Mouse (Mus musculus) liver, embryonic 12.5 days (tissue): ENCODE measurements around the gene Tomm40l. TPM values are rescaled to one million over a fixed set of nuclear protein-coding genes. Genes with fewer than 3 reads are reported as not detected.
A peak's percentile ranks its signal among the peaks of the same experiment; 100 is the strongest.

Experiments used
- ATAC-seq: fragments of 200-750 bp; cut with Nextera tagmentation; 2 replicates; pipeline ENCODE4 v1.8.0; 2017; ENCODE audit warnings: moderate number of reproducible peaks, mild to moderate bottlenecking, moderate library complexity
- H3K27ac ChIP-seq: fragments of 300-500 bp; sonication (generic); 2 replicates; pipeline ENCODE4 v1.5.1; 2016; ENCODE audit warnings: mild to moderate bottlenecking
- H3K27me3 ChIP-seq: fragments of 300-500 bp; sonication (generic); replicated peaks from 2 replicates; pipeline ENCODE4 v1.6.1; 2016; ENCODE audit warnings: mild to moderate bottlenecking, moderate library complexity
- H3K36me3 ChIP-seq: fragments of 300-500 bp; sonication (generic); 2 replicates; pipeline ENCODE4 v1.6.1; 2016; ENCODE audit warnings: mild to moderate bottlenecking, moderate library complexity
- H3K4me1 ChIP-seq: fragments of 300-500 bp; sonication (generic); 2 replicates; pipeline ENCODE4 v1.6.1; 2016
- H3K4me2 ChIP-seq: fragments of 300-500 bp; sonication (generic); 2 replicates; pipeline ENCODE4 v1.6.1; 2016; ENCODE audit warnings: mild to moderate bottlenecking, moderate library complexity
- H3K4me3 ChIP-seq: fragments of 300-500 bp; sonication (generic); 2 replicates; pipeline ENCODE4 v1.5.1; 2016; ENCODE audit warnings: mild to moderate bottlenecking, moderate library complexity
- H3K9ac ChIP-seq: fragments of 300-500 bp; sonication (generic); 2 replicates; pipeline ENCODE4 v1.6.1; 2016; ENCODE audit warnings: mild to moderate bottlenecking, moderate library complexity
- H3K9me3 ChIP-seq: fragments of 300-500 bp; sonication (generic); replicated peaks from 2 replicates; pipeline ENCODE4 v1.6.1; 2016; ENCODE audit warnings: mild to moderate bottlenecking, moderate library complexity
- WGBS: fragments of 180-500 bp; shearing (Covaris S2); methylation state at CpG from one replicate; pipeline ENCODE4 v1.1.7; 2016; ENCODE audit not compliant: insufficient replicate concordance; 5-methylcytosine and 5-hydroxymethylcytosine counted together
- polyA plus RNA-seq: library from polyadenylated mRNA; unstranded; fragments of >200 nt; fragmentation: Nextera tagmentation; extraction: Ambion mirVana; gene quantifications from 2 replicates; pipeline ENCODE4 v1.2.1, GENCODE M21; 2016

Tomm40l gene
- 20.7 and 21.9 TPM in 2 replicates for polyA plus RNA-seq

GRCm38 (mm10) chr1:171222238-171223155 lies at the start of gene Tomm40l:
Gene Tomm40l, minus strand, starts transcription at chr1:171222514.
- Histone ChIP-seq H3K9ac (peak within 1 kb of the TSS; percentile 76), H3K9me3 (no peaks in the 10 kb centered on the region), H3K27ac (peak within 1 kb of the TSS; percentile 93), H3K4me1 (peaks cover 30% of the 10 kb centered on the region), H3K4me2 (peak within 1 kb of the TSS; percentile 91), H3K4me3 (peak within 1 kb of the TSS; percentile 74), H3K27me3 (no peaks in the 10 kb centered on the region), H3K36me3 (peaks cover 25% of the 10 kb centered on the region)
- WGBS = 1% methylated on average over 28 of the region's 28 CpGs
- ATAC-seq = peak; percentile 97

DNA sequence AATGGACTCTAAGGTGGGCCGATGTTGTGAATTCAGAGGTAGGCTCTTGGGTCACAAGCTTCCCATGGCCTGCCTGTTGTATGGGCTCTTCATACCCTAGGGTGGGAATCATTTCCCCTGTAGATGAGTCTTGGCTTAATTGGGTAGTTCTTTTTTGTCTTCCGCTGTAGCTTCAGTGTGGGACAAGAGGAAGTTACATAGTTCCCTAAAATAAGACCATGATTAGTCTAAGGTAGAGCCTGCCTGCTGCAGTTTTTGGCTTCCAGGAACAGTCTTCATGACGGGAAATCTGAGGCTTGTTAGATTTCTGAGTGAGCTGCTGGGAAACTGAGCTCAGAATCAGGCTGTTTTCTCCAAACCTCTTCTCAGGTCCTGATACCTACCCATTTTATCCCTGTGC lies 49.8 kb upstream of the Tomm40l start:
- Histone ChIP-seq H3K4me2 (peak overlapping the region; percentile 95), H3K4me3 (peak overlapping the region; percentile 86), H3K27me3 (no peaks in the 10 kb centered on the region), H3K4me1 (peaks cover 58% of the 10 kb centered on the region), H3K9me3 (no peaks in the 10 kb centered on the region), H3K9ac (peak overlapping the region; percentile 86; the same call in 1 of the 2 replicates), H3K27ac (peak overlapping the region; percentile 76), H3K36me3 (peaks cover 55% of the 10 kb centered on the region)
- no peak for ATAC-seq
- WGBS = 65% methylated on average over 3 of the region's 3 CpGs

GRCm38 (mm10) chr1:171271622-171272021 lies 49.3 kb upstream of the Tomm40l start:
- Histone ChIP-seq H3K4me1 (peaks cover 58% of the 10 kb centered on the region), H3K4me2 (peak overlapping the region; percentile 95), H3K27ac (peak overlapping the region; percentile 76), H3K4me3 (peak overlapping the region; percentile 86), H3K27me3 (no peaks in the 10 kb centered on the region), H3K36me3 (peaks cover 51% of the 10 kb centered on the region), H3K9ac (peak overlapping the region; percentile 86), H3K9me3 (no peaks in the 10 kb centered on the region)
- WGBS = 40% methylated on average over 10 of the region's 10 CpGs
- ATAC-seq = no peak

GRCm38 (mm10) chr1:171271196-171271595 lies 48.9 kb upstream of the Tomm40l start:
- Histone ChIP-seq H3K27ac (peak overlapping the region; percentile 76), H3K4me2 (peak overlapping the region; percentile 95), H3K27me3 (no peaks in the 10 kb centered on the region), H3K9ac (peak overlapping the region; percentile 86), H3K9me3 (no peaks in the 10 kb centered on the region), H3K4me1 (peaks cover 58% of the 10 kb centered on the region), H3K4me3 (peak overlapping the region; percentile 86), H3K36me3 (peaks cover 46% of the 10 kb centered on the region)
- ATAC-seq = 0 out of 2 replicates have a peak, but pooled peaks have one; percentile 6
- 22% methylated on average over 9 of the region's 9 CpGs for WGBS

GRCm38 (mm10) chr1:171270573-171270900 lies 48.2 kb upstream of the Tomm40l start:
- no peaks in the 10 kb centered on the region for H3K27me3 ChIP-seq
- peak overlapping the region; percentile 86 for H3K4me3 ChIP-seq
- peaks cover 61% of the 10 kb centered on the region for H3K4me1 ChIP-seq
- ATAC-seq = peak; percentile 76
- peak overlapping the region; percentile 95 for H3K4me2 ChIP-seq
- H3K9me3 ChIP-seq = no peaks in the 10 kb centered on the region
- peaks cover 40% of the 10 kb centered on the region for H3K36me3 ChIP-seq
- peak overlapping the region; percentile 76 for H3K27ac ChIP-seq
- WGBS = 0% methylated on average over 16 of the region's 19 CpGs
- H3K9ac ChIP-seq = peak overlapping the region; percentile 86

GRCm38 (mm10) chr1:171269848-171270572 lies 47.7 kb upstream of the Tomm40l start, which contains the start of gene B4galt3:
Gene B4galt3, plus strand, starts transcription at chr1:171270328.
- WGBS = 5% methylated on average over 36 of the region's 36 CpGs
- H3K4me2 ChIP-seq = peak within 1 kb of the TSS; percentile 95
- H3K27ac ChIP-seq = peak within 1 kb of the TSS; percentile 76
- no peaks in the 10 kb centered on the region for H3K27me3 ChIP-seq
- peaks cover 34% of the 10 kb centered on the region for H3K36me3 ChIP-seq
- peak within 1 kb of the TSS; percentile 86 for H3K4me3 ChIP-seq
- peak; percentile 92 for ATAC-seq
- H3K9ac ChIP-seq = peak within 1 kb of the TSS; percentile 86
- no peaks in the 10 kb centered on the region for H3K9me3 ChIP-seq
- peaks cover 55% of the 10 kb centered on the region for H3K4me1 ChIP-seq

GRCm38 (mm10) chr1:171268341-171268740 lies 46.0 kb upstream of the Tomm40l start:
- Histone ChIP-seq H3K9ac (no peak overlapping the region), H3K4me3 (no peak overlapping the region), H3K4me1 (peaks cover 51% of the 10 kb centered on the region), H3K36me3 (peaks cover 18% of the 10 kb centered on the region), H3K9me3 (no peaks in the 10 kb centered on the region), H3K27ac (no peak overlapping the region), H3K4me2 (no peak overlapping the region), H3K27me3 (peaks cover 8% of the 10 kb centered on the region)
- WGBS = 50% methylated on average over 1 of the region's 1 CpGs
- no peak for ATAC-seq

DNA sequence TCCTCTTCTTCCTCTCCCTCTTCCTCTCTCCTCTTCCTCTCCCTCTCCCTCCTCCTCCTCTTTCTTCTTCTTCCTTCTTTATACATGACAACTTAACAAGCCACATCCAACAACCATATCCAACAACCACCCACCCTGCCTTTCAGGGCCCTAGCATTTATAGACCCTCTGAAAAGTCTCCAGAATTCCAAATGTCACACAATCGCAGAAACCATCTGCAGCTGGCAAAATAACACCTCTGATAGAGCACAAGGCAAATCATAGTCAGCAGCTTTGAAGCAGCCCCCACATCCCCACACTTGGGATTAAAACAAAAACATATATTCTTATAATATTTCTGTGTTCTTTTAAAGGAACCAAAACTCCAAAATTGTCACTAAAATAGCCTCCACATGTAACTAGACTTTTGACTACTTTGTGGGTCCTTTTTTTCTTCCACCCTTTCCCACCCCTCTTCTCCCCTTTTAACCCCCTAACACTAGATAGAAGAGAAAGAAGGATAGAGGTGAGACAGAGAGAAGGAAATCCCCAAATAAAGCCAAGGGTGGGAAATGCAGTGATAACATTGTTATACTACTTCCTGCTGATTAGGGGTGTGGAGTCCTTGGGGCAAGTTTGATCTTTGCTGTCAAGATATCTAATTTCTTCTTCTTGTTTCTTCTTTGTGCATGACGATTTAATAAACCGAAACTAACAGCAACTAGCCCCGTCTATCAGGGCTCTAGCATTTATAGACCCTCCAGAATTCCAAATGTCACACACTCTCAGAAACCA lies 43.8 kb upstream of the Tomm40l start:
- Histone ChIP-seq H3K27me3 (peaks cover 29% of the 10 kb centered on the region), H3K9me3 (no peaks in the 10 kb centered on the region), H3K4me3 (no peak overlapping the region), H3K4me1 (peaks cover 43% of the 10 kb centered on the region), H3K36me3 (no peaks in the 10 kb centered on the region), H3K9ac (0 out of 2 replicates have a peak overlapping the region, but pooled peaks have one; percentile 10), H3K4me2 (peak overlapping the region; percentile 22), H3K27ac (no peak overlapping the region)
- 35% methylated on average over 4 of the region's 4 CpGs for WGBS
- no peak for ATAC-seq

GRCm38 (mm10) chr1:171263666-171264461 lies 41.5 kb upstream of the Tomm40l start:
- Histone ChIP-seq H3K27me3 (peaks cover 47% of the 10 kb centered on the region), H3K4me1 (peaks cover 46% of the 10 kb centered on the region), H3K4me2 (no peak overlapping the region), H3K4me3 (no peak overlapping the region), H3K27ac (peak overlapping the region; percentile 22; the same call in 1 of the 2 replicates), H3K9ac (no peak overlapping the region), H3K36me3 (no peaks in the 10 kb centered on the region), H3K9me3 (no peaks in the 10 kb centered on the region)
- WGBS = 61% methylated on average over 3 of the region's 3 CpGs
- ATAC-seq = no peak

GRCm38 (mm10) chr1:171263185-171263611 lies 40.9 kb upstream of the Tomm40l start:
- H3K4me2 ChIP-seq = peak overlapping the region; percentile 15; the same call in 1 of the 2 replicates
- peaks cover 47% of the 10 kb centered on the region for H3K4me1 ChIP-seq
- WGBS = 5% methylated on average over 2 of the region's 2 CpGs
- H3K27ac ChIP-seq = 0 out of 2 replicates have a peak overlapping the region, but pooled peaks have one; percentile 22
- no peak overlapping the region for H3K9ac ChIP-seq
- H3K9me3 ChIP-seq = no peaks in the 10 kb centered on the region
- peaks cover 51% of the 10 kb centered on the region for H3K27me3 ChIP-seq
- no peaks in the 10 kb centered on the region for H3K36me3 ChIP-seq
- no peak overlapping the region for H3K4me3 ChIP-seq
- no peak for ATAC-seq
